Mouse (Mus musculus) intestine, embryonic 16.5 days (tissue): ENCODE measurements at regions not wholly inside any gene's neighbourhood (a gene's known extent, or its start where the extent isn't known, plus 50 kb on each side); places are given as distances from the start of the nearest gene placed in this dataset.
"Not testable (repeated sequence)": the region's sequence is repeated elsewhere in the genome, so short reads cannot be mapped to it uniquely, and the experiment has no call there.

Experiments used
- ATAC-seq: fragments of 200-750 bp; cut with Nextera tagmentation; 2 replicates; pipeline ENCODE4 v1.8.0; 2017; ENCODE audit warnings: moderate TSS enrichment, moderate library complexity
- H3K27ac ChIP-seq: fragments of 300-500 bp; sonication (generic); 2 replicates; pipeline ENCODE4 v1.5.1; 2014; ENCODE audit warnings: mild to moderate bottlenecking, low read length
- H3K27me3 ChIP-seq: fragments of 300-500 bp; sonication (generic); replicated peaks from 2 replicates; pipeline ENCODE4 v1.6.1; 2014; ENCODE audit warnings: low read length, control low read depth, mixed read lengths; ENCODE audit not compliant: control insufficient read depth, insufficient read depth
- H3K36me3 ChIP-seq: fragments of 300-500 bp; sonication (generic); 2 replicates; pipeline ENCODE4 v1.6.1; 2014; ENCODE audit warnings: low read length, control low read depth; ENCODE audit not compliant: control insufficient read depth, insufficient read depth
- H3K4me1 ChIP-seq: fragments of 300-500 bp; sonication (generic); 2 replicates; pipeline ENCODE4 v1.6.1; 2014; ENCODE audit warnings: low read length, control low read depth, mixed read lengths; ENCODE audit not compliant: control insufficient read depth, insufficient read depth
- H3K4me2 ChIP-seq: fragments of 300-500 bp; sonication (generic); 2 replicates; pipeline ENCODE4 v1.6.1; 2014; ENCODE audit warnings: low read depth, low read length, control low read depth
- H3K4me3 ChIP-seq: fragments of 300-500 bp; sonication (generic); 2 replicates; pipeline ENCODE4 v1.5.1; 2014; ENCODE audit warnings: mild to moderate bottlenecking, low read length
- H3K9ac ChIP-seq: fragments of 300-500 bp; sonication (generic); 2 replicates; pipeline ENCODE4 v1.6.1; 2014; ENCODE audit warnings: low read depth, low read length
- H3K9me3 ChIP-seq: fragments of 300-500 bp; sonication (generic); 2 replicates; pipeline ENCODE4 v1.6.1; 2016; ENCODE audit warnings: low read length, control low read depth; ENCODE audit not compliant: control insufficient read depth
- WGBS: fragments of 180-500 bp; shearing (Covaris S2); extraction: QIAGEN DNeasy Blood & Tissue Kit; methylation state at CpG from one replicate; pipeline ENCODE4 v1.1.7; 2014; 5-methylcytosine and 5-hydroxymethylcytosine counted together

DNA sequence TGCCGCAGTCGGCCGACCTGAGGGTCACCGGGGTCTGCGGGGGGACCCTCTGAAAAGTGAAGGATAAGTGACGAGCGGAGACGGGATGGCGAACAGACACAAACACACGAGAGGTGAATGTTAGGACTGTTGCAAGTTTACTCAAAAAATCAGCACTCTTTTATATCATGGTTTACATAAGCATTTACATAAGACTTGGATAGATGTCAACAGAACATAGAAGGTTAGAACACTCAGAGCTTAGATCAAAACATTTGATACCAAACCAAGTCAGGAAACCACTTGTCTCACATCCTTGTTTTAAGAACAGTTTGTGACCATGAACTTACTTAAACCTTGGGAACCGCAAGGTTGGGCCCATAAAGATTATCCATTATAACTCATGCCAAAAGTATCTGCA lies 1033.6 kb upstream of the Sel1l start:
- H3K4me1 ChIP-seq, H3K9ac ChIP-seq, H3K36me3 ChIP-seq, ATAC-seq, H3K27me3 ChIP-seq, H3K27ac ChIP-seq, H3K4me2 ChIP-seq, H3K9me3 ChIP-seq, H3K4me3 ChIP-seq: not testable (repeated sequence)
- 83% methylated on average over 6 of the region's 11 CpGs for WGBS

DNA sequence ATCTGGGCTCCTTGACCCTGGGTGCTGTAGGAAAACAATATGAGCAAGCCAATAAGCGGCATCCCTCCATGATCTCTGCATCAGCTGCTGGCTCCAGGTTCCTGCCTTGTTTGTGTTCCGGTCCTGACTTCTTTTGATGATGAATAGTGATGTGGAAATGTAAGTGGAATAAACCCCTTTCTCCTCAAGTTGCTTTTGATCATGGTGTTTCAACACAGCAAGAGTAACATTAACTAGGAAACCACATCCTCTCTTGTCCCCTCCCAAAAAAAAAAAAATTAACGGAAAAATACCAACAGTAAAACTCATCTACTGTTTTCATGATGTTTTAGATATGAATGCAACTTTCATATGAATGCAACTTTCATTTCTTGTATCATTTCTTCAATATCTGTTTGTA lies 1024.6 kb upstream of the Sel1l start:
- no peaks in the 10 kb centered on the region for H3K27me3 ChIP-seq
- no peaks in the 10 kb centered on the region for H3K36me3 ChIP-seq
- H3K27ac ChIP-seq = no peak overlapping the region
- ATAC-seq = no peak
- 87% methylated on average over 3 of the region's 3 CpGs for WGBS
- no peak overlapping the region for H3K4me3 ChIP-seq
- no peak overlapping the region for H3K4me2 ChIP-seq
- H3K9ac ChIP-seq = no peak overlapping the region
- H3K4me1 ChIP-seq = no peaks in the 10 kb centered on the region
- H3K9me3 ChIP-seq = no peaks in the 10 kb centered on the region

DNA sequence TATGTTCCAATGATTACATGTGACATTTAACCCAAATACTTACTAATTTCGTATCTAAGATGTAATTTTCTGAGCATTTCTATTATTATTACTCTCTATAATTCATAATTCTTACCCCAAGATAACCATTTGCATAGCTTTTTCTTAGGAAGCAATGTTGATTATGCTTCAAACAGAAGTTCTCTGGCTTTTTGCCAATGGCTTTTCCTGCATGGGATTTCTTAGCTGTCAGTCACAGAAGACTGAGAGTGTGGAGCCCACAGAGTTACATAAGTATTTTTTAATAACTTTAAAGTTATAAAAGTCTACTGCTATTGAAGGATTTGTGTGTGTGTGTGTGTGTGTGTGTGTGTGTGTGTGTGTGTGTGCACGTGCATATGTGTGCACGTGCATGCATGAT lies 1020.4 kb upstream of the Sel1l start:
- no peak overlapping the region for H3K27ac ChIP-seq
- H3K4me3 ChIP-seq = no peak overlapping the region
- H3K4me1 ChIP-seq = no peaks in the 10 kb centered on the region
- no peak overlapping the region for H3K4me2 ChIP-seq
- no peaks in the 10 kb centered on the region for H3K36me3 ChIP-seq
- ATAC-seq = no peak
- WGBS = 91% methylated on average over 3 of the region's 3 CpGs
- no peaks in the 10 kb centered on the region for H3K9me3 ChIP-seq
- no peaks in the 10 kb centered on the region for H3K27me3 ChIP-seq
- no peak overlapping the region for H3K9ac ChIP-seq

DNA sequence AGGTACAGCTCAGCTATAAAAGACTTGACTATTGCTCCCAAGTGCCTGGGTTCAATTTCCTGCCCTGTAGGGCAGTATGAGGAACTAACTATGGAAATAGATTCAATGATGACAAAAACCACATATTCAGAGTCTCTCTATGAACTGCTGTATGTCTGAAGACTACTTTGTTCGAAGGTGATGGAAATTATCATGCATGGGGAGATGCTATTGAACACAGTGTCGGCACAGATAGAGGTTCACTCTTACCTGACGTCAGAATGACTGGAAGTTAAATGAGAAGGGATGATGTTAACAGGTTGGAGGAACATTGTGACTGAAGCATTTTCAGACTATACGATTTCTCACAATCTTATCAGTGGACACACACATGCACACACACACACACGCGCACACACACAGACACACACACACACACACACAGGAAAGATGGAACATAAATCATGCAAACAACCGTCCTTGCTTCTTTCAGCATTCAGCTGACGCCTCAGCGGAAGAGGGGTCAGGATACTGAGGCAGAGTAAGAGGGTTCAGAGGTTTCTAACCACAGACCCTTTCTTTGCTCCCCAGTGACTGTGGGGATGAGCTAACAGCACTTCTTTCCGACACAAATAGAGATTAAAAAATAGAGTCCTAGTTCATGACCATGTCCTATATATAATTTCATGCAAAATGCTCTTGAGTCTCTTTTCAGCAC lies 974.3 kb upstream of the Sel1l start:
- H3K4me2 ChIP-seq = no peak overlapping the region
- H3K27me3 ChIP-seq = no peaks in the 10 kb centered on the region
- no peak for ATAC-seq
- H3K9me3 ChIP-seq = no peaks in the 10 kb centered on the region
- H3K36me3 ChIP-seq = no peaks in the 10 kb centered on the region
- no peak overlapping the region for H3K27ac ChIP-seq
- 81% methylated on average over 10 of the region's 10 CpGs for WGBS
- no peak overlapping the region for H3K4me3 ChIP-seq
- no peak overlapping the region for H3K9ac ChIP-seq
- no peaks in the 10 kb centered on the region for H3K4me1 ChIP-seq

DNA sequence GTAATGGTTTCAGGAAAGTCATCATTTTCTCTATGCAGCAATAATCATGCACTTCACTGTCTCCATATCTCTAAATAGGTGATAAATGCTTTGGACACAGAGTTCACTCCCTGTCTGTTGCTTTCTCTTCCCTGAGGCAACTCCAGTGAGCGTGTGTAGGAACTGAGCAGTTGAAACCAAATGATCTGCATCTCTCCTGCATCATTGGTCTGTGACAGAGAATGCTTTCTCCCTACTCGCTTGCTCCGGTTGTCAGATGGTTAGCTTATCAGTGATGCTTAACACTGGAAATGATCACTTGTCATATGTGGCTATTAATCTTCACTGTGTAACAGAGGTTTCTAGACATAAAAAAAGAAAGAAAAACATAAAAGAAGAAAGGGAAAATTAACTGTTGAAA lies 969.7 kb upstream of the Sel1l start:
- Histone ChIP-seq H3K4me3 (no peak overlapping the region), H3K27ac (no peak overlapping the region), H3K36me3 (no peaks in the 10 kb centered on the region), H3K4me1 (no peaks in the 10 kb centered on the region), H3K27me3 (no peaks in the 10 kb centered on the region), H3K4me2 (no peak overlapping the region), H3K9me3 (no peaks in the 10 kb centered on the region), H3K9ac (no peak overlapping the region)
- no peak for ATAC-seq
- 71% methylated on average over 3 of the region's 3 CpGs for WGBS

DNA sequence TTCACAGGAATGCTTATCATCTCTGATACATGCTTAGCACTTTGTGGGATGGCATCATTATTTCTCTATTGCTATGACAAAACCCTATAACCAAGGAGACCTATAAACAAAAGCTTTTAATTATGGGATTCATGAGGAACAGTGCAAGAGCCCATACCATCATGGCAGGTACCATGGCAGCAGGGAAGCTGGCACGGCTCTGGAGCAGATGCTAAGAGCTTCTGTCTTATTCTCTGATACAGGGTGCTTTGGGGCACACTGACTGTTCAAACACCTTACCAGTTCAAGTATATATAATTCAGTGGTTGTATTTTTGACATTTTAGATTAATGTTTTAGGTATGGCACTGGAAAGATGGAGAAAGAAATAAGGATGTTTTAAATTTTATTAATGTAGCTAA lies 952.2 kb upstream of the Sel1l start:
- 79% methylated on average over 1 of the region's 1 CpGs for WGBS
- Histone ChIP-seq H3K9ac (no peak overlapping the region), H3K27ac (no peak overlapping the region), H3K9me3 (no peaks in the 10 kb centered on the region), H3K36me3 (no peaks in the 10 kb centered on the region), H3K4me3 (no peak overlapping the region), H3K4me2 (no peak overlapping the region), H3K27me3 (no peaks in the 10 kb centered on the region), H3K4me1 (no peaks in the 10 kb centered on the region)
- ATAC-seq = no peak

DNA sequence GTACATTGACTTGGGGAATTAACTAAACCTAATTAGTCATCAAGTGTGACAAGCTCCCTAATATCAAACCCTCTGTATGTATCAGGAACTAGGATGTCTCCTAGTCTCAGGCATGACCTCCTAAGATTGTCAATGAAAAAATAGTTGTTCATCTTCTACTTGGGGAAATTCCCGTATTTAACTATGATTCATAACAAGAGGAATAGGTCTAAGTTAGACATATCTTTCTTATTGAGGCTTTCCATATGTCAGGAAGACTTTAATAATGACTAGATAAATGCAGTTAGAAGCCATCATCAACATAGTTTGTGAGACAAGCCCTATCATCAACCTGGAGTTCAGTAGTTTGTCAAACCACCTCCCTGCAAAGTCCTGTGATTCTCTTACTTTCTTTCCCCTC lies 934.4 kb upstream of the Sel1l start:
- Histone ChIP-seq H3K36me3 (no peaks in the 10 kb centered on the region), H3K4me3 (no peak overlapping the region), H3K27me3 (no peaks in the 10 kb centered on the region), H3K27ac (no peak overlapping the region), H3K4me2 (no peak overlapping the region), H3K9ac (no peak overlapping the region), H3K9me3 (no peaks in the 10 kb centered on the region), H3K4me1 (no peaks in the 10 kb centered on the region)
- 83% methylated on average over 1 of the region's 1 CpGs for WGBS
- no peak for ATAC-seq

DNA sequence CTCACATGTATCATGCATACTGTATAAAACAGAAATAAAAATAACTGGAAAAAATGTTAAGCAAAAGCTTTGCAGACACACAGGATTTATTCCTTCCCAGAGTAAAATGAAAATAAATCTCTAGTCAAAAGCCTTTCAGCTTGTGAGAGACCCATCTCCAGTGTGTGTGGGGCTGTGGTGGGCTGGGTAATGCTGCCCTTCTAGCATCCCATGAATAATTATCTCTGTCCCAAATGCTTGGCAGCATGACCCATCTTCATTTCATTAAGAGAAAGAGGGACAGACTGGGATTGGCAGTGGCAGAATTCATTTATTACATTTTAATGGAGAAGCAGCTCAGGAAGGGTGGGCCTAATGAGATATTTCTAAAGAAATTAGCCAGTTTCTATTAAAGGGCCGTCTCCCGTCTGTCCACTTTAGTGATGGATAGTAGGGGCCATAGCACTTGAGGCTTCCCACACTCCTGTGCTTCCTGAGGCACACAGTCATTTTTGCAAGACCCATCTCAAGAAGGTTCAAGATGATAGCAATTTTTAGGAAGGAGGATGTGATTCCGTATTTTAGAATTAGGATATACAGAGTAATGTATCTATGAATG lies 930.8 kb upstream of the Sel1l start:
- Histone ChIP-seq H3K9me3 (no peaks in the 10 kb centered on the region), H3K4me1 (no peaks in the 10 kb centered on the region), H3K27me3 (no peaks in the 10 kb centered on the region), H3K4me2 (no peak overlapping the region), H3K9ac (no peak overlapping the region), H3K36me3 (no peaks in the 10 kb centered on the region), H3K27ac (no peak overlapping the region), H3K4me3 (no peak overlapping the region)
- WGBS = 81% methylated on average over 3 of the region's 3 CpGs
- ATAC-seq = no peak

DNA sequence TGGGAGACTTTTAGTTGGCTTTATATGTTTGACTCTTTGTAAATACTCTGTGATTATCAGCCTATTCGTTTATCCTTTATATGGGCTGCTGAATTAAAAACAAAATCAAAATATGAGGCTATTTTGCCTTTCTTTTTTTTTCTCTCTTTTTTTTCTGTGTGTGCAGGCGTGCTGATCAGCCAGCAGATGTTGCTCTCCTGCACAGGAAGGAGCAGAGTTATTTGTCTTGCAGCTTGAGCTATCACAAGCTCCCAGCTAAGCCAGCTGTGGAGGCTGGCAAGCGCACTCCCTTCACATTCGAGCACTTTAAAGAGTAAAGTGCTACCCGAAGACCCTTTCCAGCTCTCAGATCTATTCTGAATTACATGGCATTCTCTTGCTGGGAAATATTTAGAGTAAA lies 926.7 kb upstream of the Sel1l start:
- H3K9ac ChIP-seq = no peak overlapping the region
- H3K27me3 ChIP-seq = no peaks in the 10 kb centered on the region
- WGBS = 38% methylated on average over 5 of the region's 5 CpGs

DNA sequence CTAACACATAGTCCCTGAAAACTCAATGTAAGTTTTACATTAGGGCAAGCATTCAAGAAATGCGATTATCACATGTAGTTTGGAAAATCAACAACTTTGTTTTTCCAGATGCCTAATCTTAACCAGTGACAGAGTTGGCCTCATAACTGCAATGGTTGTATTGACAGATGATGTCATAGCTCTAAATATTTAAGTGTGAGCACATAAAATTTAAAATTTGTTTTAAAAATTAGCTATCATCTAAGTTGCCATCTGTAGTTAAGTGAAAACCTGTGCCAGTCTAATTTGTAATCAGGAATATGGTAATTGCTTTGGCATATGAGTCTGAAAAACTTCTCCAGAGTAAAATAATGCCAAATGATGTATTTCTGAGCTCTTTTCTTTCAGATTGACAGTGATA lies 899.6 kb upstream of the Sel1l start:
- Histone ChIP-seq H3K4me1 (no peaks in the 10 kb centered on the region), H3K36me3 (no peaks in the 10 kb centered on the region), H3K9me3 (no peaks in the 10 kb centered on the region), H3K27ac (no peak overlapping the region), H3K4me2 (no peak overlapping the region), H3K27me3 (no peaks in the 10 kb centered on the region), H3K4me3 (no peak overlapping the region), H3K9ac (no peak overlapping the region)
- 98% methylated on average over 1 of the region's 1 CpGs for WGBS
- no peak for ATAC-seq

More for the DNA sequence above, 926.7 kb upstream of the Sel1l start:
- H3K4me3 ChIP-seq = no peak overlapping the region
- no peaks in the 10 kb centered on the region for H3K36me3 ChIP-seq
- no peak overlapping the region for H3K27ac ChIP-seq
- H3K9me3 ChIP-seq = no peaks in the 10 kb centered on the region
- ATAC-seq = no peak
- no peaks in the 10 kb centered on the region for H3K4me1 ChIP-seq
- no peak overlapping the region for H3K4me2 ChIP-seq
